Mouse (Mus musculus): Measurements from ENCODE around the gene Rap1gap. TPM values are rescaled to one million over a fixed set of nuclear protein-coding genes. Genes with fewer than 3 reads are reported as not detected.

Gene Rap1gap
- polyA plus RNA-seq, 1 experiment, result 6.5 TPM

DNA sequence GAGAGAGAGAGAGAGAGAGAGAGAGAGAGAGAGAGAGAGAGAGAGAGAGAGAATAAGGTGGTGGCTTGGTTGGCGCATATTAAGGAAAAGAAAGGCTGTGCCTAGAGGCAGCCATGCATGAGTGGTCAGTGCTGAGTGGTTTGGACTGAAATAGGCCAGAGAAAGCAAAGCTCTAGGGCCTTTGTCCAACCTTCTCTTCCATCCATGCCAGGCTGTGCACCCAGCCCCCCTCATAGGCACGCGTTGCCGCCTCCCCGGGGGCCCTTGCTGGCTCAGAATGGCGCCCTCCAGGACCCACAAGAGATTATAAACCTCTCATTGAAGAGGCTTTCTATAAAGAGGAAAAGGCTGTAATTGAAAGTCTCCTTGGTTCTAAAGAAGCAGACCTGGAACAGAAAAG lies 3.0 kb upstream of the Rap1gap start:
- DNase-seq (ENCODE audit: low read depth), result no peak

DNA sequence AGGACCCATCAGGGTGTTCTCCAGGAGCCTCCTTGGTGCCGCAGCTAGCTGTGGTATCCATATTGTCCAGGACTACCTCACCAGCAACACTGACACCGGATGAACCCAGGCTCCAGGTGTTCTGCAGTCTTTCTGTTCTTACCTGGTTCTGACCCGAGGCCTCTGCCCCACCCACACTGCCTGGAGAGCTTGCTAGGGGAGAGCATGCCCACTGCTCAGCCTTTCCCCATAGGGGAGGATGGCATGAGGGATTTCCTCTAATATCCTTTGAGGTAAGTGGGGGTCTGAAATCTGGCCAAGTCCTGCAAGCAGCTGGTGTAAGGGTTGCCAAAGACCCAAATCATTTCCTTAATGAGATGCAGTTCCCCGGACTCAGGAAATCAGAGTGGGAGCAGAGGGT lies 1.0 kb upstream of the Rap1gap start:
- no peak for DNase-seq (ENCODE audit: low read depth)

- no peak for DNase-seq (ENCODE audit: low read depth)
Measured at GRCm38 (mm10) chr4:137664980-137665675, 602 bp downstream of the Rap1gap start.

DNA sequence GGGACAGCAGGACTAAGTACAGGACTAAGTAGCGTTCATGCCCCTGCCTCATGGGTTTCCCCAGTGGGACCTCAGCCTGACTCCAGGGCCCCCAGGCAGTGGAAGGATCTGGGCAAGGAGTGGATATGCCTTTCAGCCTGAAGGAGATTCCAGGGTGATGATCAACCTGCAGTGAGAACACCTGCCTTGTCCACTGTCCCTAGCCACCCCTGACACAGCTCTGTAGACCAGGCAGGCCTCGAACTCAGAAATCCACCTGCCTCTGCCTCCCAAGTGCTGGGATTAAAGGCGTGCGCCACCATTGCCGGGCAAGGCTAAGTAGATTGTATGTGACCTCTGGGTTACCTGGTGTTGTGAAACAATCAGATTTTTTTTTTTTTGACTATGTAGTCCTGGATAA lies 1.3 kb downstream of the Rap1gap start:
- no peak for DNase-seq (ENCODE audit: low read depth)

- no peak for DNase-seq (ENCODE audit: low read depth)
Measured at GRCm38 (mm10) chr4:137666283-137666957, 1.9 kb downstream of the Rap1gap start.

DNA sequence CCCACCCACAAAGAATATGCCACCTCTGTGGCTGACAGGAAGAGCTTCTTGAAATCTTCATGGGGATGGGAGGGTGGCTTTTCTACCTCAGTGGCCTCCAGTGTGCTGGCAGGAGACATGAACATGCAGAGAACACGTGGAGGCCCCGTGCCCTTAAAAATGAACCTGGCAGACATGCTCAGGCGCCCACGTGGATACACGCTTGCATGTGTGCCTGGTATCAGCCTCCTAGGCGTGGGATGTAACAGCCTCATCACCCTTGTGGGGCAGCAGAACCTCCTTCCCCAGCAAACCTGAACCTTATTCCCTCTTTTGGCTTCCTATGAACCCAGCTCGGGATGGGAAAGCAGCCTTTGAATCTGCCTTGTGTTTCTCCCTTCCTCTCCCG lies 2.4 kb downstream of the Rap1gap start:
- no peak for DNase-seq (ENCODE audit: low read depth)

DNA sequence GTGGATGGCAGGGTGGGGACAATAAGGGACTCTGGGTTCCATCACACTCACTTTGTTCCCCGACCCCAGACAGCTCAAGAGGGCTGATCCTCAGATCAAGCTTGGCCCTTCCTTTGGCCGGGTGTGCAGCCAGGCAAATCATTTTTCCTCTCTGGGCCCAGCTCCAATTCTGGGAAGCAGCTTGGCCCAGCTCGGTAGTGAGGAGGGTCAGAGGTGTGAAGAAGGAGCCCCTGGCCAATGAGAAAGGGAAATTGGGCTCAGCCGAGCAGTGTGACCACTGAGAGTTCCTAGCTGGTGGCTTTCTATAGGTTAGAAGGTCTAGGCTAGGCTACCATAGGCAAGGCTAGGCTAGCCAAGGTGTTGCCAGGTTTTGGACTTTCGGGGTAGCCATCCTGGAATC lies 3.2 kb downstream of the Rap1gap start:
- no peak for DNase-seq (ENCODE audit: low read depth)

GRCm38 (mm10) chr4:137671711-137672500 lies 7.4 kb downstream of the Rap1gap start:
- DNase-seq (ENCODE audit: low read depth), result no peak

DNA sequence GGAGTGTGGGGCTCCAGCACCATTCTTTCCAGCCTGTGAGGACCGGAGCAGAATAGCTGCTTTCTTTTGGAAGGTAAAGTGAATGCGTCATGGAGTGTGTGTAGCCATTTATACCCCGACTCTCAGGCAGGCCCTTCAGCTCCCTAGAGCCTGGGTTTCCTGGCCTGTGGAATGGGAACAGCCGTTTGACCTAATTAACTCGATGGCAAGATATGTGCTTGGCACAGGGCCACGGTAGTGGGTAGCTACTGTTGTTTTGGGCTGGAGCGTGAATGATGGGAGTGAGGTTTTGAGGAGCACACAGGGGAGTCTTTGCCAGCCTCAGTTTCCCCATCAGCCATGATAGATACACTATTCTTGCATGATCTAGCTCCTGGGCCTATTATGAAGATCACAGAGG lies 11.0 kb downstream of the Rap1gap start:
- no peak for DNase-seq (ENCODE audit: low read depth)

DNA sequence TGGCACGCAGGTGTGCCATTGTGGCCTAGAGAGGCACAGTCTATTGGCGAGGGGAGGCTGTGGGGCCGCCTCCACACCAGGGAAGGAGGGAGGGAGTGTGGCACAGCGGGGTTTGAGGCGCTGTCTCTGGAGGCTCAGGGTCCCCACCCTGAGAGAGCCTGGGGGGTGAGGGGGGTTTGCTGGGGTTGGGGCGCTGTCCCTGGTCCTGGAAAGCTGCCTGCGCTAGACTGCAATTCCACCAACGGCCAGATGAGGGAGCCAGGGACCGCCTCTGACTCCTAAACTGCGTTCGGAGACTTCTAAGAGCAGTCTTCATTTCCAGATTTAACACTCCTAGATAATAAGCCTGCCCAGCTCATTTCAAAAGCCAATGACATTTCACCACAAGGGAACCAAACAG lies 11.5 kb downstream of the Rap1gap start:
- DNase-seq (ENCODE audit: low read depth), result no peak

GRCm38 (mm10) chr4:137676700-137677484 lies 12.4 kb downstream of the Rap1gap start:
- no peak for DNase-seq (ENCODE audit: low read depth)

GRCm38 (mm10) chr4:137677906-137678305 lies 13.4 kb downstream of the Rap1gap start:
- DNase-seq (ENCODE audit: low read depth), result no peak

DNA sequence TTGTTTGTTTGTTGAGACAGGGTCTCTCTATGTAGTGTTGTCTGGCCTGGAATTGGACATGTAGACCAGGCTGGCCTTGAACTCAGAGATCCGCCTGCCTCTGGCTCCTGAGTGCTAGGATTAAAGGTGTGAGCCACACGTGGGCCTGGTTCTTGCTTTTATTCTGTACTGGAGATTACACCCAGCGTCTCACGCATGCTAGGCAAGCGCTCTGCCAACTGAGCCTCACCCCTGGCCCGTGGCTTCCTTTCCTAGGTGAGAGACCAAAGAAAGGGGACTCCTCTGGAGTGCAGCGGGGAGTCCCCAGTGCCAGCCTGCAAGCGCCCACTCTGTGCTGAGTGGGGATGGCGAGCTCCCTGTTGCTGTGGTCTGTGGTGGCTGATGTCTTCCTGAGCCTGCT lies 14.0 kb downstream of the Rap1gap start:
- DNase-seq (ENCODE audit: low read depth), result no peak

GRCm38 (mm10) chr4:137679979-137680550 lies 15.5 kb downstream of the Rap1gap start:
- DNase-seq (ENCODE audit: low read depth), result no peak

DNA sequence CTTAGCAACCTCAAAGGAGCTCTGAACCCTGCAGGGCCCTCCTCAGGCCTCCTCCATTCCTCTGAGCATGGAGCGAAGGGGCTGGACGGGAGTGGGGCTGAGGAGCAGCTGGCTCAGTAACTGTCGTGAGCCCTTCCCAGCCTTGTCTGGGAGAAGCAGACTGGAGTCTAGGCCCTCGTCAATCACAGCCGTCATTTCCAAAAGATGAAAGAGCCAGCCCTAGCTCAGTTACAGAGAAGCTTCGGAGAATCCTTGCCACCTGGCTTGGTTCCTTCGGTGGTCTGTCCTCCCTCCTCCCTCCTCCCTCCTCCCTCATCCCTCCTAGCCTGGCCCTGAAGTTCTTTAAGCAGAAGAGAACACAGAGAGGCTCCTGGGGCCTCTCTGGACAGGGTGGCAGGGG lies 16.2 kb downstream of the Rap1gap start:
- DNase-seq (ENCODE audit: low read depth), result no peak

- no peak for DNase-seq (ENCODE audit: low read depth)
Measured at GRCm38 (mm10) chr4:137681408-137682104, 17.0 kb downstream of the Rap1gap start.

GRCm38 (mm10) chr4:137682961-137683453 lies 18.5 kb downstream of the Rap1gap start:
- no peak for DNase-seq (ENCODE audit: low read depth)

GRCm38 (mm10) chr4:137684830-137685343 lies 20.4 kb downstream of the Rap1gap start:
- DNase-seq (ENCODE audit: low read depth), result no peak

DNA sequence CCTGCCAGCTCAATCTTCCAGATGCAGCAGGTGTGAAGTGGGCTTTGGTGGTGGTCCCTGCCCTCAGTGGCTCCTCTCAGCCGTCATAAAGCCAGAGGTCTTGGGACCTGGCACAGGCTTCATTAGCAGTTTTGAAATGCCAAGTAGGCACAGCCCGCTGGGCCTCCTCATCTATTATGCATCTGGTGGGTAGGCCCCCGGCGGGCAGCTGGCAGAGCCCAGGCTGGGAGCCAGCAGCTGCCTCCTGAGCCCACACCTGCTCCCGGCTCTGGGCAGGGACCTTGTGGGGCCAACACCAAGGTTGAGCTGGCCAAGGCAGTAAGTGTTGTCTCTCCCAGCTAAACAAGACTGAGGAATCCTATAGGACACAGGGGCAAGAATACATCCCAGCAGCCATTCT lies 21.8 kb downstream of the Rap1gap start:
- no peak for DNase-seq (ENCODE audit: low read depth)

DNA sequence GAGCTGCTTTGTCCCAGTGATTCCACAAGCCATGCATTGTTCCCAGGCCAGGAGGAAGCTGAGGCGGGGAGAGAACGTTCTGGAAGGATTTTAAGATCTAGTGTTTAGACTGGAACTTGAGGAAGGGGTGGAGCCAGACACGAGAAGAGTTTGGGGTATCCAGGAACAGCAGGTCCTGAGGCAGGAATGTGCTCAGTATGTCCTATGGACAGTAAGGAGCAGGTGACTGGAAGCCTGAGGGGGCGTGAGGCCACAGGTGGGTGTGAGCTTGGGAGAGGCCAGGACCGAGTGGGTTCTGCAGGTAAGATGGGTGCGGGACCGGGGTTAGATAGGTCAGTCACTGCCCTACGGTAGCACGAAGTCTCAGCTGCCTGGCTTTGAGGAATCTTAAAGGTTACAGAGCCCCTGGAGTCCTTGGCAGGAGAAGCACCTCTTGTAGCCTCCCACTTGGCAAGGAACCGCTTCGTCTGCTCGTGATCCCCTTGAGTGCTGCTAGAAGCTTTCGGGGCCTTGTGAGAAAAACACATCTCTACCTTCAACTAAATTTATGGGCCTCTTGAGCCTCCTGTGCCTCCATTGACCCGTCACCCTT lies 22.8 kb downstream of the Rap1gap start:
- DNase-seq (ENCODE audit: low read depth), result no peak
